Comparison of ENCODE assay signal across 9 mouse cellular contexts in the genomic region with DNA sequence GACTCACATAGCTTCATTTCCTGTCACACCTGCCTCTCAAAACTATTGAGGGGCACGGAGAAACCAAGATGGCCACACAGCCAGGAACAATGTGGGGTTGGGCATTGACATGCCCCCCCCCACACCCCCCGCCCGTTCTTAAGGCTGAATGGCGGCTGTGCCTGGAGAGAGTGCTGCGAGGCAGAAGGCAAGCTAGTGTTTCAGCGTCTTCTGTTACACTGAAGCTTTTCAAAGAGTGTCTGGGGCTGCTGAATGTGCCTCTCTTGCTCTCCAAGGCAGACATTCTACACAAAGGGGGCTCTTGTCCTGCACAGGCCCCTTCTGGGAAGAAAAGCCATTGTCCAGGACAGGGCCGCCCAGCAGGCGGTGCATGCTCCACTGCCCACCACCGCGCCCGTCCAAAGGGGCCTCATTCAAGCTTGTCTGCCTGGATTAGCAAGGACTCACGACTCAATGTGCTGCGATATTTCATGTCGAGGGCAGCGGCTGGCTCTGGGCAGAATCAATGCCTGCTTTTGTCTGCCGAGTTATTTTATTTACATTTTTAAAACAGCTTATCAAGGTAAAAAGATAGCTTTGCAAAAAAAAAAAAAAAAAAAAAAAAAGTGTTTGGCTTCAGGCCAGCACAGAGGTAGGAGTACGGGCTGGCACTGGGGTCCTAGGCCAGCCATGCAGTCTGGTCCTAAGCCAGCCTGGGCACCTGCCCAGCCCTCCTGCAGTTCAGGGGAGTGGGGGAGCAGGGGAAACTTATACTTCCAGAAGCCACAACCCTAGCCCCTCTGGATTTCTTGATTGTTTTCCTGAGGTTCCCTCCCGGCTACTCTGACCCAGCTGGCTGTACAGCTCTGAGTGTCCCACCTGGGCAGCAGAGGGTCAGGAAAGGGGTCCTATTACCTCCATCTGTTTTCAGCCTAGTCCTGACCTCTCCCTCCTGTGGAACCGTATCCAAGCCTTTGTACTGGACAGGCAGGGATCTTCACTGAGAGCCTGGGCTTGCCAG. TPM values are rescaled to one million over a fixed set of nuclear protein-coding genes. Genes with fewer than 3 reads are reported as not detected.
A peak's percentile ranks its signal among the peaks of the same experiment; 100 is the strongest.
DNase-seq lines count a peak whose midpoint lies in the region; ATAC-seq and TF ChIP-seq lines count a peak whose summit lies in the region.
"Had no signal": no experiment of that assay in that cellular context is flagged by ENCODE, and none has a peak within 500 bp of the region (broad histone marks: within the 10 kb centered on the region; RNA-seq: fewer than 3 reads in every experiment).

No protein-coding gene starts in this region.

- peaks cover 12% of the 10 kb centered on the region for H3K4me1 ChIP-seq in embryonic facial prominence, embryonic 12.5 days
- peaks cover 5% of the 10 kb centered on the region; the same call in 1 of the 2 replicates for H3K4me1 ChIP-seq in hindbrain, postnatal 0 days (ENCODE audit: insufficient read depth, low read length)
- H3K4me1 ChIP-seq in midbrain, embryonic 15.5 days: peaks cover 25% of the 10 kb centered on the region

- ATAC-seq in embryonic facial prominence, embryonic 12.5 days (ENCODE audit: insufficient number of reproducible peaks, insufficient read depth, low FRiP score, low TSS enrichment): peak; percentile 88
- ATAC-seq in hindbrain, postnatal 0 days: peak; percentile 94
- peak; percentile 85 for ATAC-seq in midbrain, embryonic 15.5 days (replicated peaks)

- H3K9ac ChIP-seq in embryonic facial prominence, embryonic 12.5 days: no peak overlapping the region
- H3K9ac ChIP-seq in hindbrain, postnatal 0 days (replicated peaks; ENCODE audit: low read length): no peak overlapping the region
- H3K9ac ChIP-seq in midbrain, embryonic 15.5 days: no peak overlapping the region

- no peaks in the 10 kb centered on the region for H3K27me3 ChIP-seq in embryonic facial prominence, embryonic 12.5 days
- no peaks in the 10 kb centered on the region for H3K27me3 ChIP-seq in hindbrain, postnatal 0 days (ENCODE audit: insufficient read depth, low read length)
- H3K27me3 ChIP-seq in midbrain, embryonic 15.5 days (replicated peaks): no peaks in the 10 kb centered on the region

- H3K36me3 ChIP-seq in embryonic facial prominence, embryonic 12.5 days: no peaks in the 10 kb centered on the region
- no peaks in the 10 kb centered on the region for H3K36me3 ChIP-seq in hindbrain, postnatal 0 days (ENCODE audit: insufficient read depth, low read length)
- no peaks in the 10 kb centered on the region for H3K36me3 ChIP-seq in midbrain, embryonic 15.5 days (replicated peaks)

- no peak overlapping the region for H3K4me3 ChIP-seq in embryonic facial prominence, embryonic 12.5 days
- H3K4me3 ChIP-seq in hindbrain, postnatal 0 days (ENCODE audit: low read length): no peak overlapping the region
- H3K4me3 ChIP-seq in midbrain, embryonic 15.5 days: no peak overlapping the region

- no peaks in the 10 kb centered on the region for H3K9me3 ChIP-seq in embryonic facial prominence, embryonic 12.5 days
- no peaks in the 10 kb centered on the region for H3K9me3 ChIP-seq in hindbrain, postnatal 0 days (ENCODE audit: low read length)
- no peaks in the 10 kb centered on the region for H3K9me3 ChIP-seq in midbrain, embryonic 15.5 days

- peak; percentile 9 to 27 for DNase-seq in left cerebral cortex, adult 8-10 months (ENCODE audit: low spot score in 2 of 2)
- no peak for DNase-seq in left cerebral cortex, adult 11 months (ENCODE audit: low spot score)
- peak; percentile 85 for DNase-seq in hindbrain, postnatal 0 days (ENCODE audit: low spot score)
- DNase-seq in adrenal gland, postnatal 36 days: no peak
- DNase-seq in urinary bladder, postnatal 36 days (ENCODE audit: low spot score in 2 of 2): no peak
- no peak for DNase-seq in kidney, postnatal 25 days

- 14% methylated on average over 19 of the region's 19 CpGs for WGBS in embryonic facial prominence, embryonic 12.5 days
- 11% methylated on average over 19 of the region's 19 CpGs for WGBS in hindbrain, postnatal 0 days
- WGBS in midbrain, embryonic 15.5 days: 8% methylated on average over 19 of the region's 19 CpGs

- TF ChIP-seq CTCF in hindbrain, postnatal 0 days (IDR thresholded peaks at IDR 0.05; ENCODE audit: low read depth): peak; percentile 45

- H3K27ac ChIP-seq in embryonic facial prominence, embryonic 12.5 days: peak overlapping the region; percentile 81
- H3K27ac ChIP-seq in hindbrain, postnatal 0 days: peak overlapping the region; percentile 71
- peak overlapping the region; percentile 74 for H3K27ac ChIP-seq in midbrain, embryonic 15.5 days

- H3K4me2 ChIP-seq in embryonic facial prominence, embryonic 12.5 days (replicated peaks): no peak overlapping the region
- no peak overlapping the region for H3K4me2 ChIP-seq in hindbrain, postnatal 0 days (ENCODE audit: low read depth, low read length)
- no peak overlapping the region; the same call in 1 of the 2 replicates for H3K4me2 ChIP-seq in midbrain, embryonic 15.5 days

RNA-seq across cellular contexts. Expression of a gene that starts 31.4 kb away (rescaled TPM):
- not detected for total RNA-seq in left cerebral cortex, adult 8-10 months (2022)
- polyA plus RNA-seq in embryonic facial prominence, embryonic 12.5 days (2016; fragmentation: Nextera tagmentation; extraction: Ambion mirVana): 0.19 TPM in 1 of 2 replicates, not detected in the other
- total RNA-seq in hindbrain, postnatal 0 days (2014; rRNA removed): not detected in 2 replicates
- polyA plus RNA-seq in hindbrain, postnatal 0 days (2015; fragmentation: Nextera tagmentation; extraction: Ambion mirVana): not detected in 2 replicates
- not detected in 2 replicates for polyA plus RNA-seq in midbrain, embryonic 15.5 days (2015; fragmentation: Nextera tagmentation; extraction: Ambion mirVana)
- total RNA-seq in adrenal gland, postnatal 36 days (2021): not detected
- total RNA-seq: layer of hippocampus, adult 18-20 months had no signal

RNA-seq across cellular contexts. Expression of a gene that starts 46.2 kb away (rescaled TPM):
- not detected for total RNA-seq in left cerebral cortex, adult 8-10 months (2022)
- not detected in 2 replicates for polyA plus RNA-seq in embryonic facial prominence, embryonic 12.5 days (2016; fragmentation: Nextera tagmentation; extraction: Ambion mirVana)
- not detected in 2 replicates for total RNA-seq in hindbrain, postnatal 0 days (2014; rRNA removed)
- polyA plus RNA-seq in hindbrain, postnatal 0 days (2015; fragmentation: Nextera tagmentation; extraction: Ambion mirVana): not detected in 2 replicates
- polyA plus RNA-seq in midbrain, embryonic 15.5 days (2015; fragmentation: Nextera tagmentation; extraction: Ambion mirVana): not detected in 2 replicates
- not detected for total RNA-seq in adrenal gland, postnatal 36 days (2021)
- total RNA-seq: layer of hippocampus, adult 18-20 months had no signal

RNA-seq across cellular contexts. Expression of a gene that starts 54.2 kb away (rescaled TPM):
- 10 to 100 TPM; 20.5 to 27.9 (median 23.4) TPM for total RNA-seq in left cerebral cortex, adult 8-10 months (2022)
- 21.3 and 24.7 TPM in 2 replicates for polyA plus RNA-seq in embryonic facial prominence, embryonic 12.5 days (2016; fragmentation: Nextera tagmentation; extraction: Ambion mirVana)
- total RNA-seq in hindbrain, postnatal 0 days (2014; rRNA removed): 50.8 and 58.0 TPM in 2 replicates
- polyA plus RNA-seq in hindbrain, postnatal 0 days (2015; fragmentation: Nextera tagmentation; extraction: Ambion mirVana): 14.2 and 14.7 TPM in 2 replicates
- polyA plus RNA-seq in midbrain, embryonic 15.5 days (2015; fragmentation: Nextera tagmentation; extraction: Ambion mirVana): 15.3 and 18.1 TPM in 2 replicates
- total RNA-seq in adrenal gland, postnatal 36 days (2021): 1 to 10 TPM; 2.1 to 2.3 TPM

Comparison
In these comparisons a context has a peak if more than half of its experiments do, and no peak if none do; other contexts are left out.
1. DNase-seq: peak in left cerebral cortex, adult 8-10 months (2 of 2) and hindbrain, postnatal 0 days (single experiment); none in left cerebral cortex, adult 11 months (single experiment), adrenal gland, postnatal 36 days (0 of 2), urinary bladder, postnatal 36 days (0 of 2) and kidney, postnatal 25 days (0 of 2).
2. RNA of a gene that starts 54.2 kb away (total RNA-seq): 50.8 to 58.0 TPM in hindbrain, postnatal 0 days and 20.5 to 27.9 TPM in left cerebral cortex, adult 8-10 months; 2.1 to 2.3 TPM in adrenal gland, postnatal 36 days; every median in the first group is over 4 times any median in the second.
3. Peak in every context shown above with its lines, with median percentiles within 50 percentile points of each other: ATAC-seq and H3K27ac ChIP-seq.